Comparison of ENCODE assay signal across 1 mouse cellular context in the genomic region with DNA sequence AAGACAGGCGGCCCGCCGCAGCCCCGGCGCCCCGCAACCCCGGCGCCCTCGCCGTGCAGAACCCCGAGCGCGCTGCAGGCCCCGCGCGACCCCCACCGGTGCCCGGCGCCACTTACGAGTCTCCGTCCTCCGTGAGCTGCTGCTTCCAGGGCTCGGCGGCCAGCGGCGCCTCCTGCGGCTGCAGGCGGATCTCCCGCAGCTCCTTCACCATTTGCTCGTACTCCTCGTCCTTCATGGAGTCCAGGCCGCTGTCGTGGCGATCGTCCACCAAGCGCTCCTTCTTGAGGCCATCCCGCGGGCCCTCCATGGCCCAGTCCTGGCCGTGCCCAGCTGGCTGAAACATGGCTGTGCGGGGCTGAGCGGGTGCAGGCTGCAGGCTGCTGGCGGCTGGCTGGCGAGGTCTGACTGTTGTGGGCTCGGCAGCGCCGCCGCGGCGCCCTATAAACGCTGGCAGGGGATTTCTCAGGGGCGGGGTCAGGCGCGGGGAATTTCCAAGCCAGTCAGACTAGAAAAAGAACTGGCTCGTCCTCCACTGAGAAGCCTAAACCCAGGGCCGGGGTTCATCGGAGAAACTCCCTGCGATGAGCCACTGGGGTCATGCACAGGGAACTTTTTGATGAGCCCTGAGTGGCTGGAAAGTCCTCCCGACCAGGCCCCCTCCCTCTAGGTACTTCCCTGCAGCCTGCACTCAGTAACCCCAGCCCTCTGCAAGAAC.
A peak's percentile ranks its signal among the peaks of the same experiment; 100 is the strongest.
TF ChIP-seq lines count a peak whose summit lies in the region.

Gene Nfkbia, minus strand, starts transcription at position 464 of the 715 bp plus-strand sequence.

TF ChIP-seq in CH12.LX, 34 proteins besides CTCF, POLR2A, EP300 and RAD21 (continued from another document):
- TF ChIP-seq USF1 (IDR thresholded peaks at IDR 0.05; ENCODE audit: low read depth, low read length) = no peak; the same call in 1 of the 2 replicates
- TF ChIP-seq RCOR1 (conservative IDR thresholded peaks at IDR 0.05; ENCODE audit: low read depth, low read length) = no peak; the same call in 1 of the 2 replicates
- peak; percentile 81; the same call in 1 of the 2 replicates for TF ChIP-seq MEF2A (IDR thresholded peaks at IDR 0.05; ENCODE audit: borderline replicate concordance, low read depth, low read length)
- TF ChIP-seq TCF12 (IDR thresholded peaks at IDR 0.05; ENCODE audit: low read depth, low read length) = peak; percentile 99
- TF ChIP-seq ETS1 (conservative IDR thresholded peaks at IDR 0.05; ENCODE audit: low read depth, low read length) = peak; percentile 90
- no peak; the same call in 1 of the 2 replicates for TF ChIP-seq CHD2 (IDR thresholded peaks at IDR 0.05; ENCODE audit: low read length)
- peak; percentile 51 for TF ChIP-seq BHLHE40 (IDR thresholded peaks at IDR 0.05; ENCODE audit: low read depth, low read length)
- no peak for TF ChIP-seq JUND (conservative IDR thresholded peaks at IDR 0.05; ENCODE audit: low read depth, low read length)
- no peak; the same call in none of the 2 replicates for TF ChIP-seq CHD1 (IDR thresholded peaks at IDR 0.05; ENCODE audit: low read depth, low read length)
- TF ChIP-seq USF2 (conservative IDR thresholded peaks at IDR 0.05; ENCODE audit: low read depth, low read length) = no peak
- no peak for TF ChIP-seq MAX (IDR thresholded peaks at IDR 0.05; ENCODE audit: low read length)
- peak; percentile 11; the same call in 1 of the 2 replicates for TF ChIP-seq SMC3 (IDR thresholded peaks at IDR 0.05; ENCODE audit: low read depth, low read length)
- TF ChIP-seq ZKSCAN1 (IDR thresholded peaks at IDR 0.05; ENCODE audit: borderline replicate concordance, low read depth, low read length) = no peak
- no peak for TF ChIP-seq KAT2A (IDR thresholded peaks at IDR 0.05; ENCODE audit: insufficient replicate concordance, low read length)
- peak; percentile 50; the same call in 1 of the 2 replicates for TF ChIP-seq NRF1 (IDR thresholded peaks at IDR 0.05; ENCODE audit: low read depth, low read length)
- TF ChIP-seq TBP (conservative IDR thresholded peaks at IDR 0.05; ENCODE audit: low read depth, low read length) = peak; percentile 98
- TF ChIP-seq GABPA (IDR thresholded peaks at IDR 0.05; ENCODE audit: insufficient replicate concordance, low read depth, low read length) = no peak
- TF ChIP-seq MYC (IDR thresholded peaks at IDR 0.05; ENCODE audit: low read depth, low read length) = no peak; the same call in 1 of the 2 replicates
- TF ChIP-seq ZMIZ1 (IDR thresholded peaks at IDR 0.05; ENCODE audit: low read depth, low read length) = peak; percentile 100
- TF ChIP-seq NELFE (IDR thresholded peaks at IDR 0.05; ENCODE audit: low read depth, low read length) = peak; percentile 99
- TF ChIP-seq SIN3A (IDR thresholded peaks at IDR 0.05; ENCODE audit: low read length) = no peak; the same call in 1 of the 2 replicates
- peak; percentile 93; the same call in 1 of the 2 replicates for TF ChIP-seq UBTF (IDR thresholded peaks at IDR 0.05; ENCODE audit: low read depth, low read length)
